Mouse (Mus musculus) fat pad, adult 2 months (tissue): ENCODE results near the gene Adora1.

Source experiments
- DNase-seq: peaks from one replicate; pipeline ENCODE4 v3.0.0-alpha.2; 2011; ENCODE audit warnings: low read depth, low spot score; ENCODE audit errors: extremely low read depth

Adora1 gene

GRCm38 (mm10) chr1:134194298-134195022 lies 40.8 kb downstream of the Adora1 start:
- DNase-seq = no peak

GRCm38 (mm10) chr1:134193674-134194197 lies 41.5 kb downstream of the Adora1 start:
- DNase-seq = no peak

GRCm38 (mm10) chr1:134193126-134193525 lies 42.1 kb downstream of the Adora1 start, which contains the start of gene Mybph:
Gene Mybph (plus strand): TSS chr1:134193448.
- DNase-seq = no peak

GRCm38 (mm10) chr1:134192024-134192423 lies 43.2 kb downstream of the Adora1 start:
- no peak for DNase-seq

GRCm38 (mm10) chr1:134191192-134191591 lies 44.0 kb downstream of the Adora1 start:
- DNase-seq = no peak

DNA sequence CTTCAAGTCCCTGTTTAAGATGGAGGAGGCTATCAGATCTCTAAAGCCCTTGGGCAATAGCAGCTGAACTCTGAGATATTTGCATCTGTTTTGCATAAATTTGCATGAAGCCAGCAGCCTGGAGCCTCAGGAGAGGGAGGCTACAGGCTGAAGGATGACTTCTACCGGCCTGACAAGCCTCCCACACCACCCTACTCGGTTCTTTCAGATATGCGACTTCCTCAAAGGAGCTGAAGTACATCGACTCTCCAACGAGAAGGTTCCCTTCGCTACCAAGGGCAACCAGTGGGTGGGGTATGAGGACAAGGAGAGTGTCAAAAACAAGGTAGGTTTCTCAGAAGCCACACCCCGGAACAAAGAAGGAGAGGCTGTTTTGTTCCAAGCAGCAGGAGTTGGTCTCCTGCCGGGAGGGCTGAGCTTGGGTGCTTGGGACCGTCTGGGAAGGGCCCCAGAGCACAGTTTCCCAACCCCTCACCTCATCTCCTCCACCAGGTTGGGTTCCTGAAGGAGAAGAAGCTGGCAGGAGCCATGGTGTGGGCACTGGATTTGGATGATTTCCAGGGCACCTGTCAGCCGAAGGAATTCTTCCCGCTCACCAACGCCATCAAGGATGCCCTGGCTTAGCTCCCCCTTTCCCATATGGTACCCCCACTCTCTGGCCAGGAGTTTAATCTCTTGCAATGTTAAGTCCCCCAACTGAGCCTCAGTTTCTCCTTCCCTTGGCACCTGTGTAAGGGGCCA lies 46.1 kb downstream of the Adora1 start:
- no peak for DNase-seq

DNA sequence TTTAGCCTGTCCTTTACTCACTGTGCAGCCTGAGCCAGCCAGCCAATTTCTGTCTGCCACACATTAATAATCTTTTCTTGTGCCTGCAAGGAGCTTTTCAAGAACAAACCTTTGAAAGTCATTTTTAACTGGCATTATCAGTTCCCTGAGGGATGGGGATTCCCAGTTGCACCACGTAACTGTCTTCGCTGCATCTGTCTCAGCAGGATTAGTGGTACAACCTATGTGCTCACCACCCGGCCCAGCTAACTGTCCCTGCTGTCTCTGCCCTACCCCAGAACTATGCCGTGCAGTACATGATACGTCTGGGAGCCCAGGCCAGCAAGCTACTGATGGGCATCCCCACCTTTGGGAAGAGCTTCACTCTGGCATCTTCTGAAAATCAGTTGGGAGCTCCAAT lies 47.0 kb downstream of the Adora1 start:
- DNase-seq = no peak

- no peak for DNase-seq
These were observed 51.1 kb downstream of the Adora1 start for GRCm38 (mm10) chr1:134184089-134184488.

- no peak for DNase-seq
These were observed 53.2 kb downstream of the Adora1 start, which contains the start of gene Chil1 for GRCm38 (mm10) chr1:134182025-134182424. Gene Chil1 (plus strand): TSS chr1:134182176.

DNA sequence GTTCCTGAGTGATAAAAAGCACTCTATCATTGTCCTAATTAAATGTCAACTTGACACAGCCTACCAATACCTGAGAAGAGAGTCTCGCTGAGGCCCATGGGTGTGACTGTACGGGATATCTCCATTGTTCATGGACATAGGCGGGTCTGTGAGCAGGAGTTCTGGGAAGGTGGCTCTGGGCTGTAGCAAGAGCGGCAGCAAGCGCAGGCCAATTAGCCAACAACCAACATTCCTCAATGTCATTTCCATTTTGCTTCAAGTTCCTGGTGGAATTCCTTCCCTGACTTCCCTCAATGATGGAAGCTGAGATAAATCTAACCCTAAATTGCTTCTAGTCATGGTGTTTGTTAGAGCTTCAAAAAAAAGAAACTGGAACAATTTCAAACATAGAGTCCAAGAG lies 57.3 kb downstream of the Adora1 start:
- no peak for DNase-seq

DNA sequence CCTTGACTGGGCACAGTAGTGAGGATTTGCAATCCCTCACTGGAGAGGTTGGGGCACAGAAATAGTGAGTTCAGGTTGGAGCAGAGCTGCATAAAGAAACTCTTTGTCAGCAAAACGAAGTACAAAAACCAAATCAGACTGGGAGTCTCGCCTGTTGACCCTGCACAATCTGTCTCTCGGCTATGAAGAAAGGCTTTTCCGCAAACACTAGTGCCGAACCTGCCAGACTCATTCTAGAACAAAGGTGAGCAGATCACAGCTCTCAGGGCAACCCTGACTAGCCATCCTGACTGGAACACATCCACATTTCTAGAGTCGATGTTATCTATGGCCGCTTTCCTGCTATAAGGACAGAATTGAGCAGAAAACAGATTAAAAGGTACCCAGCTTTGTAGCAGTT lies 62.1 kb downstream of the Adora1 start:
- no peak for DNase-seq

DNA sequence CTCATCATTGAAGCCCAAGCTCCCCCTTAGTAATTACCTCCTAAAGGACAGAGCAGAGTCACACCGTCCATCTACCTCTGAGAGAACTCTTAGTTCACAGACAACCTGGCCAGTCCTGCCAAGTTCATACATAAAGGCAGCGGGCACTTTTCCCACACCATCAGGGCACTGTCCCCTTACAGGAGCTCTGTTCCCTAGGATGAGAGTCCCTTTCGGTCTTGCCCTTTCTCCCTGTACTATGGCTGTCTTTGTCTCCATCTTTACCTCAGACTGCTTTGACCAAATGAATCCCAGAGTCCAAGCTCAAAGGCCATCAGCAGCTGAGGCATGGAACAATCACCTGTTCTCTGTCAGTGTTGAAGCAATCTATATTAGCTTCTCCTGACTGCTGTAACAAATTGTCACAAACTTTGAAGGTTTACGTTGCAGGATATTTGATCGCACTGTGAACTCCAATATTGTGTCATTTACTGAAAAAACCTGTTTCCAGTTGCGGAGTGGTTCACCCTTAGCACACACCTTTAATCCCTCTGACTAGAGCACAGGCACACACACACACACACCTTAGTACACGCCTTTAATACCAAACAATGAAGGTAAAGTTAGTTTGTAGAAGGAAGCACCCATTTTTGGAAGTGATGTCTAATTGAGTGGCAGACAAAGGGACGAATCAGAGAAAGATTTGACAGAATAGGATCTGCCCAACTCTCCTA lies 66.1 kb downstream of the Adora1 start:
- no peak for DNase-seq

GRCm38 (mm10) chr1:134168567-134168966 lies 66.7 kb downstream of the Adora1 start:
- no peak for DNase-seq

DNA sequence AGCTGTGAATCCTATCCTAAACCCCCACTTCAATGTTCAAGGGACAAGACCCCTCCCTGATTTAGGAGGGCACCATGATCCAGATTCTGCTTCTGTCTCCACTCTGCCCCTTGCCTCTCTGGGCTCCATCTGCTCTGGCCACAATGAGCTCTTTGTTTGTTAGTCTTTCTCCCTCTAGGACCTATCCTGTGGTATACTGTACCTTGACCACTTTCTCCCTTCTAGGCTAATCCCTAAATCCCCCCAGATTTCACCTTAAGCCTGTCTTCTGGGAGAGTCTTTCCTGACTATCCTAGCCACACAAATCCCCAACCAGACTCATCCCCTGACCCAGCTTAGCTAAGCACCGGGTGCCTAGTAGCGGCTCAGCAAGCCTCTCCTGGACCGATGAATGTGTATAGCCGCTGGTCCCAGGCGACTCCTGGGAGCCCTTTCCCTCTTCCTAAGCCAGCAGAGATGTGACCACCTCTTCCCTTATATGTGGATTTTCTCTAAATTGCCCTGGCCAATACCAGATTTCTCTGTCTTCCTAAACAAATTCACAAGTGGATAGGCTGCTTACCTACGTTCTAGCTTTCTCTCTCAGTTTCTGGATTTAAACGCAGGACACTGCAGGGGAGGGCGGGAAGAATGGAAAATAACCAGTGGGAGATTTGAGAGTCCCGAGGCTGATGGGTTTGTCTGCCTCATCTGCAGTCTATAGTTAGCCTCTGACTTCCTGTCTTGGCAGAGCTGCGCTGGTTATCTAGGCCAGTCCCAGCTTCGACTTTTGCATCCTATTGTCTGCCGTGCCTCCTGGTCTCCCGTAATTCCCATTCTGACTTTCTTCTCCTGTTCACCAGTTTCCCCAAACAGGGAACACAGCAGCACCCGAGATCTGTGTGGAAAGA lies 67.6 kb downstream of the Adora1 start:
- no peak for DNase-seq

DNA sequence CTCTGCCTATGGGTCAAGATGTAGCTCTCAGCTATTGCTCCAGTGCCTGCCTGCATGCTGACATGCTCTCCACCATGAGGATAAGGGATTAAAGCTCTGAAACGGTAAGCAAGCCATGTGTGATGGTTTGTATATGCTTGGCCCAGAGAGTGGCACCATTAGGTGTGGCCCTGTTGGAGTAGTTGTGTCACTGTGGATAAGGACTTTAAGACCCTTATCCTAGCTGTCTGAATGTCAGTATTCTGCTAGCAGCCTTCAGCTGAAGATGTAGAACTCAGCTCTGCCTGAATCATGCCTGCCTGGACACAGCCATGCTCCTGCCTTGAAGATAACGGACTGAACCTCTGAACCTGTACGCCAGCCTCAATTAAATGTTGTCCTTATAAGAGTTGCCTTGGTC lies 68.7 kb downstream of the Adora1 start:
- DNase-seq = no peak

DNA sequence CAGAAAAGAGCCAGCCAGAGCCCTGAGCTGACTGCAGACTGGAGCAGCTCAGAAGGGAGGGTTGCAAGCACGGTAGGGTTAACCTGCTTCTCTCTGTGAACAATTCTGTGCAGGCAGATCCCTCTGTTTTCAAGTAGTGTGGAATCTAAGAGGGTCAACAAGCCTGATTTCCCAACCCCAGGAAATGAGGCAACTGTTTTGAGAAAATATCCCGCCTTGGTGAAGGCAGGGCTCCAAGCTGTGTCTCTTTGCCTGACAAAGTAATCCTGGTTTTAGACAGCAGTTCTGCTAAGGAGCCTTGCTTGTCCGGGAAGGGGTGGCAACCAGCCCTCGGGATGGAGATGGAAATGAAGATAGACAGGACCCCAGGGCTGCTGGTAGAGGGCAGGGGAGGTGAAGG lies 70.8 kb downstream of the Adora1 start:
- no peak for DNase-seq

DNA sequence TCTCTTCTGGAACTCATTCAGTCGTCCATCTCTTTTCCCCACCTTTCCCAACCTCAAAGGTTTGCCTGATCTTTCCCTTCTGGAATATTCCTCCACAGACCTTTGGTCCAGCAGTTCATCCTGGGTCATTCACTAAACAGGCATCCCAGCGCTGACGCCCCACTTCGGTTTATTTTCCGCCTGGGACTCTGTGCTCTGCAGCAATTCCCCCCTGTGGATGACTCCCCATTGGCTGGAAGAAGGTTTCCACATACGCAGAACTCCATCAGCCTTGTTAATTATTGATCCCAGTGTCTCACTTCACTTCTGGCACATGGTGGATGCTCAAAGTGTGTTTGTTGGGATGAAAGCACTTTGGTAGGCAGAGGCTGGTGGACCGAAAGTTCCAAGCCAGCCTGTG lies 71.8 kb downstream of the Adora1 start:
- no peak for DNase-seq

DNA sequence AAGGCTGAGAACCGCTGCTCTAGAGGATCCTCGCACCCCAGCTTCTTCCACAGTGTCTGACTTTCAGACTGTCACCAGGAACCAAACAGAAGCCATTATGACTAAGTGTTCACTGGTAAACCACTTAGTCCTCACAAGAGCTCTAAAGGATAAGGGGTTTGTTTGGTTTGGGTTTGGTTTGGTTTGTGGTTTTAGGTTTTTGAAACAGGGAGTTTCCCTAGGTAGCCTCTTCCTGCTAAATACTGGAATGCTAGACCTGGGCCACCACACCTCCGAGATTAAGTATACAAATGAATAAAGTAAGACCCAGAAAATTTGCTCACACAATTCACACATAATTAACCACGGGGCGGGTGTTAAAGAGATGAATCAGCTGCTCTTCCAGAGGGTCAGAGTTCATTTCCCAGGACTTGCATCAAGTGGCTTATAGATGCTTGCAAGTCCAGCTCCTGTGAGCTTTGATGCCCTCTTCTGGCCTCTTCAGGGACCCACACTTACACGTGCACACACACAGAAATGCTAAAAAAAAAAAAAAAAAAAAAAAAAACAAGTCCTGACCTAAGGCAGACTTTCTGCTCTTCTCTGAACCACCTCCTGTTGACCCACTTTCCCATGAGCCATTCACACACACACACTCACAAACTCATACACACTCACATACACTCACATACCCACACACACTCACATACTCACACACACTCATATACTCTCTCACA lies 72.6 kb downstream of the Adora1 start:
- DNase-seq = no peak

GRCm38 (mm10) chr1:134161399-134161798 lies 73.8 kb downstream of the Adora1 start:
- DNase-seq = no peak

GRCm38 (mm10) chr1:134160404-134160803 lies 74.8 kb downstream of the Adora1 start:
- DNase-seq = no peak
